Mouse (Mus musculus) spleen, postnatal 36 days (tissue): ENCODE data around the gene Spata31d1a.
A peak's percentile ranks its signal among the peaks of the same experiment; 100 is the strongest.
"Not testable (repeated sequence)": the region's sequence is repeated elsewhere in the genome, so short reads cannot be mapped to it uniquely, and the experiment has no call there.

Experiments used
- DNase-seq, 2 experiments: peaks; one replicate each; pipeline ENCODE4 v3.0.0; 2022; ENCODE audit warnings: low spot score in 2 of 2, mixed read lengths in 1 of 2

Gene Spata31d1a

GRCm38 (mm10) chr13:59710230-59710629 is at the start of gene Spata31d1a:
TSS of gene Spata31d1a (minus strand) at chr13:59710330.
- no peak for DNase-seq

DNA sequence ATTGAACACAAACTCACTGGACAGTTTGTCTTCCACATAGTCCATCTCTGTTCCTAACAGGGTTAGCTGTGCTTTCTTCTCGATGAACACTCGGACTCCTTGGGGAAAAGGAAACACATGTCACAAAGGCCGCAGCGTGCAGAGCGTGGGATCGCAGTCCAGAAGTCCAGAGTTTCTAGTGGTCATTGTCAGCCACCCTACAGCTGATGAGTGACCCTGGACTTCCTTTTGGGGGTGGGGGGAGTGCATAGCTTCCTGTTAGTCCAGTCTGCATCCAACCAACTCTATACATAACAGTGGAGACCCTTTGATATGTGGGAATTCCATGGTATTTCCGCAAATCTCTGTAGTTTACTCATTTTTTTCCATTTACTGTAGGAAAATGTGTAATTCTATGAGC is 46.8 kb upstream of the Spata31d1a start:
- DNase-seq, result no peak

- DNase-seq, result no peak
Measured at GRCm38 (mm10) chr13:59750310-59750709, 40.2 kb upstream of the Spata31d1a start.

DNA sequence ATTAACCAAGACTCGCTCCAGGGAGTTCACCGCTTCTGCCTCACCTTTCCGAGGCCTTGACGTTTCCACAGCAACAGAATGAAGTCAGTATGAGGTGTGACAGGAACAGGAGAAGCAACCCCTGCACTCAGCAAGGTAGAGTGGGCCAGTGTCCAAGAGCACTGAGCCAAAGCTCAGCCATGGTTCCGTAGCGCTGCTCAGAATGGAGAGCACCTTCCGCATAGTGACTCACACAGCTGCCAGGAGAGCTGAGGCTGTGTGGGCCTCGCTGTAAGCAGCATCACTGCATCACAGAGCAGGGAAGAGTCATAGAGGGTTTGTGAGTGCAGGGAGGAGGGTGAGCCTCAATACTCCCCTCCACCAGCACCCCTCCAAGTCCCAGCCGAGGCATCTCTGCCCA is 36.6 kb upstream of the Spata31d1a start, which contains the start of gene 1700014D04Rik:
Gene 1700014D04Rik (minus strand): TSS at position 42 of the 400 bp plus-strand sequence.
- DNase-seq, result no peak

GRCm38 (mm10) chr13:59746164-59746563 is 36.0 kb upstream of the Spata31d1a start:
- DNase-seq, result no peak

GRCm38 (mm10) chr13:59745462-59745861 is 35.3 kb upstream of the Spata31d1a start:
- DNase-seq, result no peak

DNA sequence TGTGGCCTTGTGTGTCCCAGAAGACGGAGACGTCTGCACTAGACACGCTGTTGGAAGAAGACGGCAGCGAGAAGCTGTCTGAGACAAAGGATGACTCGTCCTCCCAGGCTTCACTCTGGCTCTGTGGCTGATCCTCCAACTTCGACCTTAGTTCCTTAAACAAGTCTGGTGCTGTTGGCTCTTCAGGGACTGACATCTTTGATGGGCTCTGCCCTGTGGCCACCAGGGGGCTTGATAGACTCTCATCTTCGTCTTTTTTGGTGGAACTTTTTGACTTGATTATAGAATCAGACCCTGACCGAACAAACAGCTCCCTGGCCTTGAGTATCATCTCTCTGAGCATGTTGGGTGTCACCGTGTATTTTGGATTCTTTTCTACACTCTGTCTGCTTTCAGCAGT is 31.6 kb upstream of the Spata31d1a start:
- peak in 1 of 2 experiments; percentile 13 for DNase-seq

DNA sequence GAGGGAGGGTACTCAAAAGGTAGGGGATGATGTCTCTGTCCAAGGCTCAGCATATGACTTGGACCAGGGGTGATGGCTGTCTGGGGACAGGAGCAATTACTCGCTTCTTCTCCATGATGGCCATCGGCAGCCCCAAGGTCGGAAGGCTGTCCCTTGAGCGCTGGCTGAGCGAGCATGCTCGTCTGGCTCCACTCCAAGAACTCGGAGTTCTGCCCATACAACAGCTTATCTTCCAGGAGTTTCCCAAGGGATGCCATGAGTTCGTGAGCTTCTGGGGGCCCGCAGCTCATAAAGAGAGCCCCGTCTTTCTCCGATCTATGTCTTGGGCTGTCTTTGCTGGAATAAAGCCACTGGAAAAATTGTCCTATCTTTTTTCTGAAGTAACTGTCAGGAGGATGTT is 31.0 kb upstream of the Spata31d1a start:
- DNase-seq, result no peak

DNA sequence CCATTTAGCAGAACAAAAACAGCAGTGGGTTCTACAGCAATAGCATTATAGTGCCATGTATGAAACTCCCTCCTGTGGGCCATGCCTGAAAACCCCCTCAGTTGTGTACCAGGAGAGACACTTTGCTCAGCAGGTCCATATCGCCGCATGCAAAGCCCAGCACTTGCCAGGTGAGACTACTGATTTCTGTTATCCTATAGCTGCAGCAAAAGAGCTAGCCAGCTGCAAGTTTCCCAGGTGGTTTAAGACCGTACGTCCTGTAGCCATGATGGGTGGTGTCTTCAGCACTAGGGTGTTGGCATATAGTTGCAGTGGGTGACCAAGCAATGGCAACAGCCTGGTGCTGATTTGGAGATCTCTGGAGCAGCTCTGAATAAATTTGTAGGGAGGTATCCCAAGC is 29.3 kb upstream of the Spata31d1a start:
- peak; percentile 23 to 41 for DNase-seq

GRCm38 (mm10) chr13:59738455-59738854 is 28.3 kb upstream of the Spata31d1a start:
- peak; percentile 14 to 46 for DNase-seq

- no peak for DNase-seq
Measured at GRCm38 (mm10) chr13:59735190-59735589, 25.1 kb upstream of the Spata31d1a start.

DNA sequence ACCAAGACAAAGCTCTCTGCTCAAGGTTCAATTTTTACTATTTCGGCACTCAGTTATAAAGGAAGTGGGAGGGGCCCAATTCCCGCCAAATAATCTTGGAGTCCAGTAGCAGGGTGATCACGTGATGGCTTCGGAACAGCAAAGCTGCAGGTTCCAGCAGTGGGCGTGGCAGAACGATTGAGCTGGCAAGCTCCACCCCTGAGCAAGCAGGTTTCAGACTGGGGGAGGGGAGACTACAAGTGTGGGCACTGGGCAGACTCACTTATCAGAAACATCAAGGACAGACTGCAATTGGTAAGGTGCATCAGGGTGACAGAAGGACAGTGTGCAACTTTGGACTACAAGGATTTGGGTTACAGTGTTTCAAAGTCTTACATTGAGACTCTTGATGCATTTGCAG is 24.2 kb upstream of the Spata31d1a start:
- peak; percentile 15 to 27 for DNase-seq

DNA sequence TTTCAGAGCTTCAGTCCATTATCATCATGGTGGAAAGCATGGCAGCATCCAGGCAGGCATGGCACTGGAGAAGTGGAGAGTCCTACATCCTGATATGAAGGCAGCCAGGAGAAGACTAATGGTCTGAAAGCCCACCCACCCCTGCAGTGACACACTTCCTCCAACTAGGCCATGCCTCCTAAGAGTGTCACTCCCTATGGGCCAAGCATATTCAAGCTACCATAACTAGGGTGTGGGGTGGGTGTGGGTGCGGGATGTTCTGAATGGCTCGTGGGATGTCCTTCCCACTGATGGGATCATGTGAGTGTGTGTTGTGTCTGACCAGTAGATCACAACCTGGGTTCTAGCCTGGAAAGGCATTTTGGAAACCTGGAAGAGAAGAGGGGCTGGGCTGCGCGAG is 23.8 kb upstream of the Spata31d1a start:
- DNase-seq, result no peak

DNA sequence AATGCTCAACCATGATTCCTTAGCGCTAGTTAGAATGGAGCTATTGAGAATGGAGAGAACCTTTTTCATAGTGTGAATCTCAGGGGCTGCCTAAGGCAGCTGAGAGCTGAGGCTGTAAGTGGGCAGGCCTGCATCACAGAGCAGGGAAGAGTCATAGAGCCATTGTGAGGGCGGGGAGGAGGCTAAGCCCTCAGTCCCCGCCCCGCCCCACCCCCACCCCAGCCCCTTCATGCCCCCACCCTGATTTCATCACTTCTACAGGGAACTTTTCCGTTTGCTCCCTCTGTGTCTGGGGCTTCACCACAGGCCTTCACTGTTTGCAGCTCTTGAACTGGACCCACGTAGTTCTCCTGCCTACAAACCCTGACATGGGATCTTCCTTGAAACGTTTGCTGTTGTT is 21.5 kb upstream of the Spata31d1a start, which contains the start of gene Spata31d1d:
Gene Spata31d1d (minus strand): TSS at position 101 of the 400 bp plus-strand sequence.
- DNase-seq, result no peak

GRCm38 (mm10) chr13:59728378-59729093 is 18.4 kb upstream of the Spata31d1a start:
- DNase-seq, result peak; percentile 73 to 76

DNA sequence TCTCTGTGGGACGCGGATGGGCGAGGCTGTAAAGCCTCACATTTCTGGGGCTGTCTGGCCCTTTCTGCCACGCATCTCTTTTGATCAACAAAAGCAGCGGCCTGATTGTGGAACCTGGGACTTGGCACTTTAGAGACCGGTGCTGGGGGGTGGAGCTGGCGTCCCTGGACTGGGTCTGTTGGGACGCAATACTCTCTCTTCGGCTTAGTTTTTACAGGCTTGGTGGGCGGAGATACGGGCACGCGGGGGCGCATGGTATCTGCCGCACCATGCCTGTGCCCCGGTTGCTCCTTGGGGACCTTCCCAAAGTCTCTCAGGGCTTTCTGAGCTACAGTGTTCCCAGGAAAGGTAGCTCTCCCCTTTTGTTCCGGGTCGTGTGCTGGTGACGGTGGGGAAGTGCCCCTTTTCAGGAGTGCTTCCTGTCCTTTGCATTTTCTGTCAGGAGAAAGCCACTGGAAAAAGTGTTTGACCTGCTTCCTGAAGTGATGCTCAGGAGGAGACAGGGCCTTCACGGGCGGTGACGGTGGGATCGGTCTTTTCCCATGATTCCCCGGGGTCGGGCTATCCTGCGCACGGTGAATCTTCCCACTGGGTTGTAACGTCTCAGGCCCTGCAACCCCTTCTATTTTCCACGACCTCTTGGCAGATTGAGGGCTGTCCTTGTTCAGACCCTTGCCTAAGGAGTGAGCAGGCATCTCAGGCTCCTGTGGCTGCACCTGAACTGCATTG is 16.2 kb upstream of the Spata31d1a start:
- DNase-seq, result no peak

DNA sequence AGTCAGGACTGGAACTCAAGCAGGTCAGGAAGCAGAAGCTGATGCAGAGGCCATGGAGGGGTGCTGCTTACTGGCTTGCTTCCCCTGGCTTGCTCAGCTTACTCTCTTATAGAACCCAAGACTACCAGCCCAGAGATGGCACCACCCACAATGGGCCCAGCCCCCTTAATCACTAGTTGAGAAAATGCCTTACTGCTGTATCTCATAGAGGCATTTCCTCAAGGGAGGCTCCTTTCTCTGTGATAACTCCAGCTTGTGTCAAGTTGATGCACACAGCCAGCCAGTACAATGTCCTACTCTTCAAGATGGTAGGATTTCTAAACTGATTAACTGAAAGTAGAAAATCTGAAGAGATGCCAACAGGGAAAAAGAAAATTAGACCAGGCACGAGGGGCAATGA is 12.0 kb upstream of the Spata31d1a start:
- not testable (repeated sequence) for DNase-seq

DNA sequence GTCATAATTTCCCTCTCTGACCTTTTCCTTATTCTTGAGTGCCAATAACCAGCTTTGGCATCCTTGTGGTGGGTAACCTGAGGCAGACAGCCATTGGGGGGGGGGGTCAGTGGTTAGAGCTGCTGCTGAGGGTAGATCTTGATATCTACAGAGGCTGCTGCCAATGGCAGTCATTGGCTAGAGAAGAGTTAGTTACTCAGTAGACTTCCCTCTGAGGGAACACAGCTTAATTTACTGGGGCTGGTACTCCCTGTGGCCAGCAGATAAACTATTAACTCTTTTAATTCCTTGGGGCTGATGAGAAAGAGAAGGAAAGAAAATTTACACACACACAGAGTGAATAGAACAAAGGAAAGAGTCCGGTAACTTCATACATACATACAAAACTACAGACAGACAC is 9.3 kb upstream of the Spata31d1a start:
- DNase-seq, result no peak

GRCm38 (mm10) chr13:59718857-59719440 is 8.8 kb upstream of the Spata31d1a start:
- not testable (repeated sequence) for DNase-seq

- DNase-seq, result peak; percentile 26 to 29
Measured at GRCm38 (mm10) chr13:59713710-59714109, 3.6 kb upstream of the Spata31d1a start.

GRCm38 (mm10) chr13:59711984-59712383 is 1.9 kb upstream of the Spata31d1a start, which contains the start of gene Spata31d1b:
TSS of gene Spata31d1b (plus strand) at chr13:59712284.
- not testable (repeated sequence) for DNase-seq

DNA sequence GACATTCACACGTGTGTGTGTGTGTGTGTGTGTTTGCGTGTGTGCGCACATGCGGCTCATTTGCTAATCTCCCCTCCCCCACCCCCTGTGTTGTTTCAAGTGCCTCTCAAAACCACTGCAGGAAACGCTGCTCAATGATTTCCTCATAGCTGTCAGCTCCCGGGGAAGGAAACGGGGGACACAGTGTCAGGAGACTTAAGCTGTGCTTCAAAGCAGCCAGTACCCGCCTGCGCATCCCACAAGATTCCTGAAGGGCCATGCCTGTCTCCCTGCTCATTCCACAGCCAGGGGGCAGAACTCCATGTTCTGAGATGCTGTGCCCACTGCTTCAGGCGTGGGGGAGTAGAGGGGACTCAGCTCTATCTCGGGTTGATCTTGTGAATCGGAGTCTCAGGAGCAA is 5.6 kb downstream of the Spata31d1a start:
- peak in 1 of 2 experiments; percentile 20 for DNase-seq
